Mouse (Mus musculus) cerebellum, adult 11 months (tissue): ENCODE measurements around the gene Ccdc91.

Experiments used
- DNase-seq: peaks from one replicate; pipeline ENCODE4 v3.0.0; 2022

The Ccdc91 gene

GRCm38 (mm10) chr6:147574454-147575182, 99.0 kb downstream of the Ccdc91 start:
- DNase-seq, result no peak

GRCm38 (mm10) chr6:147575183-147575784, 99.7 kb downstream of the Ccdc91 start:
- DNase-seq, result peak; percentile 6

GRCm38 (mm10) chr6:147587675-147588074, 112.0 kb downstream of the Ccdc91 start:
- no peak for DNase-seq

- DNase-seq, result no peak
Measured at GRCm38 (mm10) chr6:147606666-147607065, 131.0 kb downstream of the Ccdc91 start.

- DNase-seq, result no peak
Measured at GRCm38 (mm10) chr6:147607613-147608012, 132.0 kb downstream of the Ccdc91 start.

- DNase-seq, result no peak
Measured at GRCm38 (mm10) chr6:147615306-147615705, 139.7 kb downstream of the Ccdc91 start.

GRCm38 (mm10) chr6:147623142-147623541, 147.5 kb downstream of the Ccdc91 start:
- DNase-seq, result no peak

- no peak for DNase-seq
Measured at GRCm38 (mm10) chr6:147636464-147636863, 160.8 kb downstream of the Ccdc91 start.

- no peak for DNase-seq
Measured at GRCm38 (mm10) chr6:147643875-147644274, 168.2 kb downstream of the Ccdc91 start.

GRCm38 (mm10) chr6:147644391-147644790, 168.8 kb downstream of the Ccdc91 start:
- no peak for DNase-seq

GRCm38 (mm10) chr6:147646401-147646968, 170.9 kb downstream of the Ccdc91 start:
- no peak for DNase-seq

- DNase-seq, result no peak
Measured at GRCm38 (mm10) chr6:147658025-147658424, 182.4 kb downstream of the Ccdc91 start.

GRCm38 (mm10) chr6:147660718-147661117, 185.1 kb downstream of the Ccdc91 start:
- no peak for DNase-seq

- DNase-seq, result no peak
Measured at GRCm38 (mm10) chr6:147661841-147662240, 186.2 kb downstream of the Ccdc91 start.

GRCm38 (mm10) chr6:147662610-147663009, 187.0 kb downstream of the Ccdc91 start:
- no peak for DNase-seq

- peak; percentile 10 for DNase-seq
Measured at GRCm38 (mm10) chr6:147664339-147664738, 188.7 kb downstream of the Ccdc91 start.

- no peak for DNase-seq
Measured at GRCm38 (mm10) chr6:147671366-147671765, 195.7 kb downstream of the Ccdc91 start.

- no peak for DNase-seq
Measured at GRCm38 (mm10) chr6:147672481-147672880, 196.9 kb downstream of the Ccdc91 start.

GRCm38 (mm10) chr6:147675022-147675733, 199.6 kb downstream of the Ccdc91 start:
- DNase-seq, result no peak

- no peak for DNase-seq
Measured at GRCm38 (mm10) chr6:147676214-147676613, 200.6 kb downstream of the Ccdc91 start.
